Mouse (Mus musculus) skeletal muscle tissue, adult 2 months (tissue): ENCODE measurements around the gene Fam161a.

ENCODE experiments used
- DNase-seq: peaks from one replicate; pipeline ENCODE4 v3.0.0-alpha.2; 2012; ENCODE audit warnings: low read depth, low spot score

The Fam161a gene

DNA sequence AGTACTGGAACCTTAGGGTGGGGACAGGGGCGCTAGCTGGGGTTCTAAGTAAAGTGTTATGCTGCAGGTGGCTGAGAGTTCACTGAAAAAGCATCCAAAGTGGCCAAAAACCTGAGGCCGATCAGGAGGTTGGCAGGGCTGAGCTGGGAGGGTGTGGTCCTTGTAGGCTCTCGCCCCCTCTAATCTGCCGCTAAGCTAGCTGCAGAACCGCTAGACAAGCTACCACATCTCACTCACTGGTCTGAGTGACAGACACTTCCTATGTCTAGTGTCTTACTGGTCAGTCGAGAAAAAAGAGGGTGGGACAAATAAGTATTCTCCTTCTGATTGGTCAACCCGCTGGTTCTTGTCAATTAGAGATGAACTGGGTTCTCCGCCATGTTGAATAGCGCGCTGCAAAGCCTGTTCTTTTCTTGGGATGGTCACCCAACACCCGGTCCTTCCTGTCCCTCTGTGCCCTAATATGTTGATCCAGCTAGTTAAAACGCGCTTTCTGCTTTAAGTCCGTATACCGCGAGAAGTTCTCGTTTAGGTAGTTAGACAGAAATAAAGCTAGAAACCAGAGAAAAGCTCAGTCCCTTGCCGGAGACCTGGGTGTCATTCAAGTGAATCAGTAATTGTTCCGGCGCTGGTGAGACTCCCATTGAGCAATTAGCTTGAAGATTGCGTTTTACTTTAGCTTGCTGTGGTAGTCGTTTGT lies at the start of gene Fam161a:
Fam161a (plus strand) TSS at position 51 of the 700 bp plus-strand sequence.
- peak; percentile 93 for DNase-seq

DNA sequence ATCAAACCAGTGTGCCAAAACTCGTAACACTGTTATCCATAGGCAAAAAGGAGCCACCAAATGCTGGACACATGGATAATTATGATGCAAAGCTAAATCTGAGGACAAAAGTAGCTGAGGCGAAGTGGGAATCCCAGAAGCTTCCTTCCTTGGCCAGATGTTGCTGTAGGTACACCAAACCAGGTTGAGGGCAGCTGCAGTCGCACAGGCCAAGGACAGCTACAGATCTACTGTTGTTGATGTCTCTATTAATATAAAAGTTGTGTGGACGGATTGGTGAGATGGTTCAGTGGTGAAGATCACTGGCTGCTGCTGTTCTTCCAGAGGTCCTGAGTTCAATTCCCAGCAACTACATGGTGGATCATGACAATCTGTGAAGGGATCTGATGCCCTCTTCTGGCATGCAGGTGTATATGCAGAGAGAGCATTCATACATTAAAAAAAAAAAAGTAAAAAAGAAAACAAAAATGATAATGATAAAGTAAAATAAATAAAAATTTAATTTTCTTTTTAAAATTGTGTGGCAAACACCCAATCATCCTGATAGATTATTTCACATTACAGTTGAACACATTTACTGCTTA lies 49.4 kb upstream of the Fam161a start:
- DNase-seq: no peak

DNA sequence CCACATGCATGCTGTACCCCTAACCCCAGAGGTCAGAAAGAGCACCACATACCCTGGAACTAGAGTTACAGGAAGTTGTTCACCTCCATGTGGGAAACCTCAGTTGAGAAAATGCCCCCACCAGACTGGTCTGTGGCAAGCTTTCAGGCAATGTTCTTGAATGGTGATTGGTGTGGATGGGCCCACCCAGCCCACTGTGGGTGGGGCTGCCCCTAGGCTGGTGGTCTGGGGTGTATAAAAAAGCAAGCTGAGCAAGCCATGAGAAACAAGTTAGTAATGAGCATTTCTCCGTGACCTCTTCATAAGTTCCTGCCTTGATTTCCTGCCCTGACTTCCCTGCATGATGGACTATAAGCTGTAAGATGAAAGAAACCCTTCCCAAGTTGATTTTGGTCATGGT lies 45.2 kb upstream of the Fam161a start:
- no peak for DNase-seq

DNA sequence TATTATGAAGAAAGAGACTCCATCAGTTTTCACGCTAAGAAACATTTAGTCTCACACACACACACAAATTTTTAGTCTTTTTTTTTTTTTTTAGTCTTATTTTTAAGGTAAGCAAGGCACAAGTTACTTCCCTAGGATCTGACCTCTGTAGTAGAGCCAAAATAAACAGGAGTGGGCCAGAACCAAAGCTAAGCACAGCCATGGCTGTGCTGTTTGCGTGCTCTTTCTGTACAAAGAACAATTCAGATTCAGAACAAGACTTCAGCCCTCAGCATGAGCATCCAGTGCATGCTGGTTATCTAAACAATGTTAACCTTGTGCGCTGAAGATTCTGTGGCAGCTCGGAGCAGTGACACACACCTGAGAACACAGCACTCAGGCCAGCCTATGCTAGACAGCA lies 42.9 kb upstream of the Fam161a start:
- DNase-seq: no peak

DNA sequence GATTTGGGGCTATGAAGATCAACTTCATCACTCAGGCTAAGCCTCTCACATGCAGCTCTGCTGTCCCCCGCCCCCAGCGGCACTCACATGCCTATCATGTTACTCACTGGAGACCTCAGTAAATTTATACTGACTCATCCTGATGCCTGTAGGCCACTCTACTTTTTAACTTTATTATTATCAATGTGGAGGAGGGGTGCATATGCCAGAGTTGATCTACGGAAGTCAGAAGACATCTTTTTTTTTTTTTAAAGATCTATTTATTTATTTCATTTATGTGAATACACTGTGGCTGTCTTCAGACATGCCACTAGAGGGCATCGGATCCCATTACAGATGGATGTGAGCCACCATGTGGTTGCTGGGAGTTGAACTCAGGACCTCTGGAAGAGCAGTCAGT lies 41.8 kb upstream of the Fam161a start:
- no peak for DNase-seq

DNA sequence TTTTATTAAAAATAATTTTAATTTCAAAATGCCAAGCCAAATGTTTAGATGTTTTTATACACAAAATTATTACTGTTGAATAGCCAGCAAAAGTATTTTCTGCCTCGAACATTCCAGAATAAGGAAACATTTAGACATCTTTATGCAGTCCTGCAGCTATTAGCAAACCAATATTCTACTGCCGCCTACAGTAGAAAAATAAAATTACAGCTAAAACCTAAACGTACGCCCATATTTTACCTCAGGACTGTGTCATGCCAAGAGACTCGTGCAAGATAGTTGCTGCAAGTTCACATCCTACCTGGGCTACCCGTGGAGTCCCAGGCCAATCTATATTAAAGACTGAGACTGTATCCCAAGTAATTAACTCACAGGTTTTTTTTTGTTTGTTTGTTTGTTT lies 37.8 kb upstream of the Fam161a start:
- no peak for DNase-seq

DNA sequence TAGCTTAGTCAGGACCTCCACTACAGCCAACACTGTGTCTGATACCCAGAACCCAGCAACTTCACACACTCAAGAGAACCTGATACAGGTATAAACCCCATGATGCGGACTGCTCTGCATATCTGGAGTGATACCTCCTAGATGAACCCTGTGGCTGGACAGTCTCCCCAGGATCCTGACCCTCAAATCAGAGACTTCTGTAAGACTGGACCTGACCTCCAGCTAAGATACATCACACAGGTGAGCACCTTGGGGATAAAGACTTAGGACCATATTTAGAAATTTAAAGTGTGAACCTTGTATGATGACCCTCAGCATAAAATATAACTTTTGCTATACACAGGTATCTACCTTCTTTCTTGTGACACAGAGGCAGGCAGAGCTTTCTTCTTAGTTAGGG lies 36.8 kb upstream of the Fam161a start:
- no peak for DNase-seq

DNA sequence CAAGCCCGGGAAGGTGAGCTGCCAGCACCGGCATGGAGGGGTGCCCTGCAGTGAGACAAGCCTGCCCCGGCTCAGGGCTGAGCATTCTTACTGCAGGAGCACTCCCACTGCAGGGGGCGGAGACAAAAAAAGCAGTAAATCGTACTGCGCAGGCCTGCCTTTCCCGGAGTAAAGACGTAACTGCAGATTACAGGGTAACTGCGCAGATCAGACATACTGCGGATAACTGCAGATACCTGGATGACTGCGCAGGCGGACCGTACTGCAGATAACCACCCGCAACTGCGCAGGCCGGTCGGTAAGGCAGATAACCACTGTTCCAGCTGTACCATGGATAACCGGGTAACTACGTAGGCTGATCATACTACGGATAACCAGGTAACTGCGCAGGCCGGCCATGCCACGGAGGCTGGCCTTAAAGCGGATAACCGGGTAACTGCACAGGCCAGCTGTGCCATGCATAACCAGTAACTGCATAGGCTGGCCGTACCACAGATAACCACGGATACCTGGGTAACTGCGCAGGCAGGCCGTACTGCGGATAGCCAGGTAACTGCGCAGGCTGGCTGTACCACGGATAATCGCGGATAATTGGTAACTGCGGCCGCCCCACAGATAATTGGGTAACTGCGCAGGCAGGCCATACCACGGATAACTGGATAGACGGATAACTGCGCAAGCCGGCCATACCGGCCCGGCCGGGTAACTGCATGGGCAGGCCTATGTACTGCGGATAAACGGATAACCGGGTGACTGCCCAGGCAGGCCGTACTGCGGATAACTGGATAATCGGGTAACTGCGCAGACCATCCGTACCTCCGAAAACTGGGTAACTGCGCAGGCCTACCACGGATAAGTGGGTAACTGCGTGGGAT lies 35.3 kb upstream of the Fam161a start, which contains the start of gene Zrsr1:
Zrsr1 (plus strand) TSS at position 171 of the 875 bp plus-strand sequence.
- DNase-seq: peak; percentile 55

DNA sequence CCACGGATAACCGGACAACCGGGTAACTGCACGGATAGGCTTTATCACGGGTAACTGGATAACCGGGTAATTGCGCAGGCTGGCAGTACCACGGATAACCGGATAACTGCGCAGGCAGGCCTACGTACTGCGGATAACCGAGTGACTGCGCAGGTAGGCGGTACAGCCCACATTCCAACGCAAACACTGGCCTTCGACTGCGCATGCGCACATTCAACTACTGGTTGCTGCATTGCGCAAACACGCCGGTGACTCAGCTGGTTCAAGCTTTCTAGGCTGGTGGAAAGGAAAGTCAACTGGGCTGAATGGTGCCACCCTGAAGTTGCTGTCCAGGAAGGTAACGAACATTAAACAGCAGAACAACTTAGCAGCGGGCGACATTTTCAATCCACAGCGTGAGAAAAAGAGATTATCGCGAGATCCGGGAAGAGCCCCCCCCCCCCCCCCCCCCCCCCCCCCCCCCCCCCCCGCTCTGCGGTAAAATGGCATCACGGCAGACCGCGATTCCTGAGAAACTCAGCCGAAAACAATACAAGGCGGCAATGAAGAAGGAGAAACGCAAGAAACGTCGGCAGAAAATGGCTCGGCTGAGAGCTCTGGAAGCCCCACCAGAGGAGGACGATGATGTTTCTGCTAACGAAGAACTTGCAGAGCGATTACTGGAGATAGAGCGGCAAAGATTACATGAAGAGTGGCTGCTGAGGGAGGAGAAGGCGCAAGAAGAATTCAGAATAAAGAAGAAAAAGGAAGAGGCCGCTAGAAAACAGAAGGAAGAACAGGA lies 34.4 kb upstream of the Fam161a start:
- DNase-seq: peak; percentile 84

DNA sequence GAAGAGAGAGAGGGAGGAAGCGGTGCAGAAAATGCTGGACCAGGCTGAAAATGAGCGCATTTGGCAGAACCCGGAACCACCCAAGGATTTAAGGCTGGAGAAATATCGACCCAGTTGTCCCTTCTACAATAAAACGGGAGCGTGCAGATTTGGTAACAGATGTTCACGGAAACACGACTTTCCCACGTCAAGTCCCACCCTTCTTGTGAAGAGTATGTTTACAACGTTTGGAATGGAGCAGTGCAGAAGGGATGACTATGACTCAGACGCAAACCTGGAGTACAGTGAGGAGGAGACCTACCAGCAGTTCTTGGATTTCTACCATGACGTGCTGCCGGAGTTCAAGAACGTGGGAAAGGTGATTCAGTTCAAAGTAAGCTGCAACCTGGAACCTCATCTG lies 33.7 kb upstream of the Fam161a start:
- no peak for DNase-seq

DNA sequence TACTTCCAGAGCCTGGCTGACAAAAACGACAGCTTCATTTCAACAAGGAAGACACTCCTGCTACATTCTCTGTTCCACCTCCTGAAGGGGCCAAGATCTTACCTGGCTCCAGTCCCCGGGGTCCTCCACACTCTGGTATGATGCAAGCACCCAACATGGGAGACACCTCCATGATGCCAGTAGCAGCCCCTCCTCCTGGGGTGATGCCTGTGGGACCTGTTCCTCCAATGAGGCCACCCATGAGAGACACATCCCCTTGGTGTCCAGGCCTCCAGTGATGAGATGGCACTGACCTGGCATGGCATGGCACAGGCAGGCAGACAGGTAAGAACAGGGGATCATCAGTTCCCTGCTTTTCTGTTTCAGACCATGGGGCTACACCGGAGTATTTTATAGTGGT lies 29.1 kb upstream of the Fam161a start:
- DNase-seq: no peak

DNA sequence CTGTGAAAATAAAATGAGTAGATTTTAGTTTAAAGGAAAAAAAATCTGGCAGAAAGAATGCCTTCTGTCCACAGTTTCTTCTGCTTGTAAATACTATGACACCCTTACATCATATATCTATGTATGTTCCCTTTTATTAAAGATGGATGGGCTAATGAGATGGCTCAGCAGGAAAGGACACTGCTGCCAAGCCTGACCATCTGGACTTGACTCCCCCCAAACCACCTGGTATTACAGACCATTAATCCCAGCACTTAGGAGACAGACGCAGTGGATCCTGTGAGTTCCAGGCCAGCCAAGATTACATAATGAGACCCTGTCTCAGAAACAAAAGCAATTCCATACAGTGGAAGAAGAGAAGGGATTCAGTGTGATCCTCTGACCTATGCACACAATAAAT lies 28.6 kb upstream of the Fam161a start:
- no peak for DNase-seq

DNA sequence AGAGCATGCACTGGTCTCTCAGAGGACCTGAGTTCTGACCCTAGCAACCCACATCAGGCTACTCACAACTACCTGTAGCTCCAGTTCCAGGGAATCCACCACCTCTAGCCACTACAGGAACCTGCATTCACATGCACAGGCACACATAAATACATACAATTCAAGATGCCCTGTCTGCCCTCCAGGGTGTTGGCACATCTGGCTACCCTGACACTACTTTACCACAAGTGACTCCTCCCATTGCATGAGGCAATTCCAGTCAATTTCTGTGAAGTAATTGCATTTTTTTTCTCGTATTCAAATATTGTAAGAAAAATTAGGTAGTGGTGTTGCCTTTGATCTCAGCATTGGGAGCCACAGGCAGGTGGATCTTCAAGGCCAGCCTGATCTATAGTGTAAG lies 28.1 kb upstream of the Fam161a start:
- no peak for DNase-seq

DNA sequence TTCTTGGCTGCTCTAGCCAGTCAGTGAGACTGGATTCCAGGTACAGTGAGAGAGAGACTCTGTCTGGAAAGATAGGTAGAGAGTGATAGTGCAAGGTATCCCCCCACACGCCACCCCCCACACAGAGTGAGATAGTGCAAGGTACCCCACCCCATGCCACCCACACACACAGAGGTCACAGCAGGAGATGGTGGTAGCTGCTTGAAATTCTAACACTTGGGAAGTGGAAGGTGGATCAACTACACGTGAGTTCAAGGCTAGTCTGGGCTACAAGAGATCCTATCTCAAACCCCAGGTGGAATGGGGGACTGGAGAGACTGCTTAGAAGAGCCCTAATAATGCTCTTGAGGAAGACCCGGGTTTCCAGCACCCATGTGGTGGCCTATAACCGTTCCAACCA lies 26.3 kb upstream of the Fam161a start:
- no peak for DNase-seq

DNA sequence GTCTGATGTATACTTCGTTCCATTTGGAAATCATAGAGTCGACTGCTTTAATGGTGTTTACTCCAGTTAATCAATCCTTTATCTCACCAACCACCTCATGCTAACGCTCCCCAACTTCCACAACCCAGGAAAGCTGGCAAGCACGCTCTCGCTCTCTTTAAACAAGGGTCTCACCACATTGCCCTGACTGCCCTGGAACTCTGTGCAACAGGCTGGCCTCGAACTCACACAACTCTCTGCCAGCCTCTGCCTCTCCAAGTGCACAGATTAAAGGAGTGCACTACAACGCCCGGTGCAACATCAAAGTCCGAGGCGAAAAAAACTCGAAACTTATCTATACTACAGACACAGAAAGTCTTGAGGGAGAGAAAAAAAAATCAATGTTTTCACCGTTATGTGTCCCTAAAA lies 25.8 kb upstream of the Fam161a start:
- no peak for DNase-seq

DNA sequence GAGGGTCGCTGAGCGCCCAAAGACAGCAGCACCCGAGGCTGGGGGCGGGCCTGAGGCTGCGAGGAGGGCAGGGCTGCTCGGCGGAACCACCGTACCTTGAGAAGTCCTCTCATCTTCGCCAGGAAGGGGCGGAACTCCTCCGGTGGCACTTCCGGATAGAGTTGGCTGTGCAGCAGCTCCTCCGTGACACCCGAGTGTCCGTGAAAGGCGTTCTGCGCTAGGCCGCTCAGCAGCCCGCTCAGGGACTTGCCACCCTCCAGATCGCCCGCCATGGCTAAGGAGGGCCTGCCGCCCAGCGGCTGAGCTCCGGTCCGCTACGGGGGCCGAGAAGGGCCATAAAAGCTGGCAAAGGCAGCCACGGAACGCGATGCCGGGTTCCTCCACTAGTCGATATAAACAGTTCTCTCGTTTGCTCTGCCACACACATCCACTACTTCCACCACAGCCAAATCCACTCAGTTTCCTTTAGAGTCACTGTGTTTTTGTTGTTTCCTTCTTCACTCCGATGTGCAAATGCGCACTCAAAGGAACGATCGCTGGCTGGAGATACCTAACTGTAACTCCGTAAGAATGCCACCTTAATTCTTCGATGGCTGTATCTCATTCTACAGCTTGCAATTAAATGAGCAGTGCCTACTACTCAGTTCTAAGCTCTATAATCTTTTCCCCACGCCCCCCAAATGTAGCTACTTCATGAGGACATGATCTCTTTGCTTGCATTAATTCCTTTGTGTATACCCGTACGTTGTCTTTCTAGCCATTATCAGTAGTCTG lies 25.2 kb upstream of the Fam161a start, which contains the start of the genes Gm28048 and Commd1:
Gm28048 (minus strand) TSS at position 107 of the 774 bp plus-strand sequence.
Commd1 (minus strand) TSS at position 399 of the 774 bp plus-strand sequence.
- DNase-seq: peak; percentile 90

DNA sequence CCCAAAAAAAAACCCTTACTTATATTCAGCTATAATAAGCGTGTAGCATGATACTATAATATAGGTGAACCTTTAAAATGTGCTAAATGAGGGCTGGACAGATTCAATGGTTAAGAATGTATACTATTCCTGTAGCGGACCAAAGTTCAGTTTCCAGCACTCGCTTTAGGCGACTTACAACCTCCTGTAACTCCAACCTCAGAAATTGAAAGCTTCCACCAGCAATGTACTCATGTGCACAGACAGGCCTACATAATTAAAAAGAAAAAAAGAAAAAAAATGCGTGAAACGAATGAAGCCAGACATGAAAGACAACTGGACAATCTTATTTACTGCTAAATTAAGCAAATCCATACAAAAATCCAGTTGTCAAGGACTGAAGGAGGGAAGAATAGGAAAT lies 24.5 kb upstream of the Fam161a start:
- DNase-seq: no peak

DNA sequence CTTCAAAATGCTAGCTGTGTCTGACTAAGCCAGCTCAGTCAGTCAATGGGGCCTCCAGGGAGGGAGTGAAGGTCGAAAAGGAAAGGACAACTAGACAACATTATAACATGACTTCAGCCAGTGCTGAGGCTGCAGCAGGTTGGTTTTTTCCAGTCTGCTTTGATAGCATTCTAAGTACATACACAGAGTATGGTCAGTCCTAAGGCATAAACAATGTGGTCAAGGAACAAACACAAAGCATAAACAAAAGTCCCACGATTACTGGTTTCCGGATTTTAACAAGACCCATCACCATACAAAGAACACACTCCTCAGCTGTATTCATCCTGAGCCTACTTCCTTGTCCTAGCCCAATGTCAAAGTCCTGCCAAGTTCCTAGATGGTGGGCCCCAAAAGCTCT lies 21.8 kb upstream of the Fam161a start:
- DNase-seq: no peak

DNA sequence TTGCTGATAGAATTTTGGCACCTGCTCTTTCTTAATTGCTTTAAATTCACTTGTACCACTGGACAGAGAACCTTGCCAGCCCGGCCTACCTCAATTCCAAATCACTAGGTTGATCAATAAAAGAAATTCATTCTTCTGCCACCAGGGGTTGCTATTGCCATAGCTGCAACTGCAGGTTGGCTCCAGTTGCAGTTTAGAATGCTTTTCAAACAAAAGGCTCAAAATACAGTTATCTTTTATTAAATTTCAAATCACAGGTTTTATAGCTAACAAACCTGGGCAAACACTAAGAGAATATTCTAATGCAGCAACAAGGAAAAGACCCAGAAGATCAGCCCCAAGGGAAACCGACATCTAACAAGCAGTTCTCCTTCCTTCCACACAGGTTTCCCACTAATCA lies 20.0 kb upstream of the Fam161a start:
- DNase-seq: peak; percentile 33

DNA sequence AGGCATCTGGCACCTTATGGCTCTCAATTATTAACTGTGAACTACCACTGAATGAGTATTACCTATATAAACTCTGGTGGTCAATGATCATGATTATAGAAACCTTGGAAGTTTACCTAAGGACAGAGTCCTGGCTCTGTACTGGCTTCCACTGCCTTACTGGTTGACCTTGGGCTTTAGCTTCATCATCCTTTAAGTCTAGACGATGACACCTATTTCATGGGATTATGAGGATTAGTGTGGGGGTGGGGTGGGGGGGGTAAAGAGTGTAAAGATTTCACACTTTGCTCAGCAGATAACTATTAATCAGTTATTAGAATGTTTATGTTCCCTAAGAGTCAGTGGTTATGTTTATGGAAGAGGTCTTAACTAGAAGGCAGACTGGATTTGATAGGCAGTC lies 17.5 kb upstream of the Fam161a start:
- no peak for DNase-seq
